Mouse (Mus musculus) left cerebral cortex, adult 18-20 months (tissue): ENCODE measurements around the gene Slc13a3. TPM values are rescaled to one million over a fixed set of nuclear protein-coding genes. Genes with fewer than 3 reads are reported as not detected.
A peak's percentile ranks its signal among the peaks of the same experiment; 100 is the strongest.

Source experiments
- DNase-seq, 2 experiments: peaks; one replicate each; pipeline ENCODE4 v3.0.0; 2021 to 2022; ENCODE audit warnings: low spot score in 2 of 2, mixed read lengths in 1 of 2
- total RNA-seq, 2 experiments: library from RNA; stranded (reverse); gene quantifications; 2 replicates each; pipeline ENCODE4 v1.2.3; 2021

Gene Slc13a3
- total RNA-seq, 2 experiments from 2014 or later = 17.5 to 21.1 TPM

- DNase-seq = no peak
These were observed 105.1 kb downstream of the Slc13a3 start for GRCm38 (mm10) chr2:165367868-165368439.

GRCm38 (mm10) chr2:165367047-165367520 is 105.9 kb downstream of the Slc13a3 start:
- no peak for DNase-seq

- peak; percentile 65 to 68 for DNase-seq
These were observed 108.5 kb downstream of the Slc13a3 start for GRCm38 (mm10) chr2:165364334-165365091.

- DNase-seq = no peak
These were observed 109.7 kb downstream of the Slc13a3 start for GRCm38 (mm10) chr2:165363282-165363681.

- peak; percentile 34 to 56 for DNase-seq
These were observed 112.2 kb downstream of the Slc13a3 start for GRCm38 (mm10) chr2:165360861-165361260.

Other genes starting within 250 kb of the Slc13a3 start
- 10 to 100 TPM; 55.1 to 61.1 TPM for gene Cdh22, start 238.4 kb downstream of the Slc13a3 start, total RNA-seq
- 10 to 100 TPM; 58.2 to 60.6 TPM for gene Slc35c2, start 185.4 kb downstream of the Slc13a3 start, total RNA-seq
- 100 to 1,000 TPM; 145 to 166 TPM for gene Elmo2, start 146.8 kb downstream of the Slc13a3 start, total RNA-seq
- not detected for gene Zfp663, start 104.5 kb downstream of the Slc13a3 start, total RNA-seq
- gene Zfp334, start 85.0 kb downstream of the Slc13a3 start, total RNA-seq = 10 to 100 TPM; 16.1 to 17.4 TPM
- gene Ocstamp, start 72.8 kb downstream of the Slc13a3 start, total RNA-seq = not detected
- 10 to 100 TPM; 22.9 to 23.4 TPM for gene Trp53rka, start 20.1 kb upstream of the Slc13a3 start, total RNA-seq
- under 1 TPM; 0.87 to 0.95 TPM for gene Slc2a10, start 30.6 kb upstream of the Slc13a3 start, total RNA-seq
- 1 to 10 TPM; 2.1 to 3.5 TPM for gene Eya2, start 121.8 kb upstream of the Slc13a3 start, total RNA-seq